In the genomic region with DNA sequence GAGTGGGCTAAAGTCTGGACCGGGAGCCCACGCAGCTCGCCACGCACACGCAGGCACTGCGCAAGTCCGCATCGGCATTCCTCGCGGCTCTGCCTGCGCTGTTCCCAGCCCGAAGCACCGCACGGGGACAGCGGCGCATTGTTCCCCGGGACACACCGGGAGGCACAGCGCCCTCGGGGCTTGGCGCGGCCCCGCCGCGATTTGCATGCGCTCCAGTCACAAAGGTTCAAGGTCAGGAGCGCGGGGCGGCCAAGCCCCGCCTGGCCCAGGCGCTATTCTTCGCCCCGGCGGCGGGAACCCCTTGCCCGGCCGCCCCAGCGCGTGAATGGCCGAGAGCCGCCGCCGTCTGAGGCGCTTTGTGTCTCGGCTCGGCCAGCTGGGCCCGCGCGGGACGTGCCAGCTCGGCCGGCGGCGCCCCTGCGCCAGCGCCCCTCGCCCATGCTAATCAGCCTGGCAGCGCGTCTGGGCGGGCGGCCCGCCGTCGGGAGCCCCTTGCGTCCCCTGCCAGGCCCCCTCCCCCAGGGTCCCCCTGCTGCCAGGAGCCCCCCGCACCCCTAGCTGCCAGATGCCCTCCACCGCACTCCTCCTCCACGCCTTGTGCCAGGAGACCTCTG, we compare ENCODE assay signal across 8 mouse cellular contexts. TPM values are rescaled to one million over a fixed set of nuclear protein-coding genes. Genes with fewer than 3 reads are reported as not detected.
DNase-seq lines count a peak whose midpoint lies in the region; ATAC-seq and TF ChIP-seq lines count a peak whose summit lies in the region.

No protein-coding gene starts in this region.

- TF ChIP-seq CTCF in E14TG2a.4 (conservative IDR thresholded peaks at IDR 0.05; ENCODE audit: low read length) = no peak
- peak; percentile 30; the same call in 1 of the 2 replicates for TF ChIP-seq CTCF in stomach, postnatal 0 days (IDR thresholded peaks at IDR 0.05; ENCODE audit: low read depth)

- under 1% methylated on average over 67 of the region's 68 CpGs for WGBS in forebrain, embryonic 15.5 days
- WGBS in intestine, embryonic 14.5 days = 3% methylated on average over 67 of the region's 68 CpGs
- WGBS in stomach, postnatal 0 days = 3% methylated on average over 61 of the region's 68 CpGs

- peak overlapping the region; percentile 75 for H3K4me3 ChIP-seq in E14TG2a.4 (replicated peaks; ENCODE audit: low read length)
- H3K4me3 ChIP-seq in forebrain, embryonic 15.5 days = peak overlapping the region; percentile 48
- H3K4me3 ChIP-seq in intestine, embryonic 14.5 days (ENCODE audit: low read depth, low read length) = peak overlapping the region; percentile 40
- H3K4me3 ChIP-seq in stomach, postnatal 0 days (ENCODE audit: low read depth, low read length) = peak overlapping the region; percentile 50

- intact Hi-C loops in left cerebral cortex, postnatal 4 days (cut with DNase I) = no loop called here

- peak; percentile 93 for ATAC-seq in forebrain, embryonic 15.5 days (replicated peaks)
- peak; percentile 45; the same call in 1 of the 2 replicates for ATAC-seq in intestine, embryonic 14.5 days (replicated peaks; ENCODE audit: low FRiP score, low TSS enrichment, low read depth)
- peak; percentile 51; the same call in 1 of the 2 replicates for ATAC-seq in stomach, postnatal 0 days (ENCODE audit: low FRiP score, low TSS enrichment)

- H3K4me2 ChIP-seq in forebrain, embryonic 15.5 days (replicated peaks) = peak overlapping the region; percentile 77
- H3K4me2 ChIP-seq in intestine, embryonic 14.5 days (ENCODE audit: low read length) = peak overlapping the region; percentile 81
- H3K4me2 ChIP-seq in stomach, postnatal 0 days (replicated peaks; ENCODE audit: low read depth) = peak overlapping the region; percentile 86

- H3K27ac ChIP-seq in forebrain, embryonic 15.5 days (replicated peaks) = peak overlapping the region; percentile 91
- H3K27ac ChIP-seq in intestine, embryonic 14.5 days (ENCODE audit: low read depth) = no peak overlapping the region
- no peak overlapping the region for H3K27ac ChIP-seq in stomach, postnatal 0 days (replicated peaks)

- peak overlapping the region; percentile 74 for H3K9ac ChIP-seq in forebrain, embryonic 15.5 days (replicated peaks)
- H3K9ac ChIP-seq in intestine, embryonic 14.5 days (ENCODE audit: low read length) = peak overlapping the region; percentile 57
- peak overlapping the region; percentile 72 for H3K9ac ChIP-seq in stomach, postnatal 0 days (ENCODE audit: low read length)

- peaks cover 12% of the 10 kb centered on the region for H3K9me3 ChIP-seq in E14TG2a.4 (ENCODE audit: low read length)
- no peaks in the 10 kb centered on the region for H3K9me3 ChIP-seq in forebrain, embryonic 15.5 days
- H3K9me3 ChIP-seq in intestine, embryonic 14.5 days (ENCODE audit: control insufficient read depth, low read length) = no peaks in the 10 kb centered on the region; the same call in 1 of the 2 replicates
- no peaks in the 10 kb centered on the region for H3K9me3 ChIP-seq in stomach, postnatal 0 days (ENCODE audit: control insufficient read depth, low read length)

- peak; percentile 85 for DNase-seq in adrenal gland, adult 2 months
- no peak for DNase-seq in intestine, embryonic 14.5 days (ENCODE audit: low spot score)
- peak; percentile 92 for DNase-seq in left cerebral cortex, postnatal 4 days
- DNase-seq in mesoderm, embryonic 11.5 days (ENCODE audit: low read depth, low spot score) = peak; percentile 78
- DNase-seq in stomach, postnatal 0 days (ENCODE audit: low spot score) = peak; percentile 65
- DNase-seq in urinary bladder, adult 2 months (ENCODE audit: low spot score) = no peak

- H3K36me3 ChIP-seq in E14TG2a.4 (ENCODE audit: insufficient read depth, low read length) = no peaks in the 10 kb centered on the region
- no peaks in the 10 kb centered on the region for H3K36me3 ChIP-seq in forebrain, embryonic 15.5 days
- H3K36me3 ChIP-seq in intestine, embryonic 14.5 days (ENCODE audit: control insufficient read depth, insufficient read depth, low read length) = no peaks in the 10 kb centered on the region
- H3K36me3 ChIP-seq in stomach, postnatal 0 days (ENCODE audit: control insufficient read depth, insufficient read depth, low read length) = no peaks in the 10 kb centered on the region

- H3K27me3 ChIP-seq in E14TG2a.4 (ENCODE audit: insufficient read depth, low read length) = peaks cover 85% of the 10 kb centered on the region
- H3K27me3 ChIP-seq in forebrain, embryonic 15.5 days = no peaks in the 10 kb centered on the region
- peaks cover 34% of the 10 kb centered on the region for H3K27me3 ChIP-seq in intestine, embryonic 14.5 days (replicated peaks; ENCODE audit: control insufficient read depth, insufficient read depth, low read length)
- H3K27me3 ChIP-seq in stomach, postnatal 0 days (ENCODE audit: control insufficient read depth, insufficient read depth, low read length) = no peaks in the 10 kb centered on the region

- TF ChIP-seq EP300 in stomach, postnatal 0 days (optimal IDR thresholded peaks at IDR 0.05) = no peak

- peaks cover 40% of the 10 kb centered on the region for H3K4me1 ChIP-seq in E14TG2a.4 (replicated peaks; ENCODE audit: low read depth, low read length)
- H3K4me1 ChIP-seq in forebrain, embryonic 15.5 days = peaks cover 21% of the 10 kb centered on the region
- H3K4me1 ChIP-seq in intestine, embryonic 14.5 days (replicated peaks; ENCODE audit: control insufficient read depth, insufficient read depth, low read length) = no peaks in the 10 kb centered on the region
- H3K4me1 ChIP-seq in stomach, postnatal 0 days (replicated peaks; ENCODE audit: control insufficient read depth, insufficient read depth) = 0 out of 2 replicates have a peak, but pooled peaks cover 5% of the 10 kb centered on the region

RNA-seq across cellular contexts. Expression of a gene that starts 43.5 kb away (rescaled TPM):
- 1 to 10 TPM in 1 of 2 experiments, under 1 TPM in 1; 0.86 to 1.2 TPM for total RNA-seq in adrenal gland, adult 2 months (2021)
- polyA plus RNA-seq in adrenal gland, adult 2 months (2012; rRNA removed) = 1.0 and 1.1 TPM in 2 replicates
- polyA plus RNA-seq in forebrain, embryonic 15.5 days (2015; fragmentation: Nextera tagmentation; extraction: Ambion mirVana) = 132 and 133 TPM in 2 replicates
- polyA plus RNA-seq in intestine, embryonic 14.5 days (2014; fragmentation: Nextera tagmentation; extraction: Ambion mirVana) = 0.42 and 2.2 TPM in 2 replicates
- 10 to 100 TPM; 65.6 to 67.5 TPM for total RNA-seq in left cerebral cortex, postnatal 4 days (2021)
- 20.6 and 24.4 TPM in 2 replicates for polyA plus RNA-seq in stomach, postnatal 0 days (2015; fragmentation: Nextera tagmentation; extraction: Ambion mirVana)
- polyA plus RNA-seq in urinary bladder, adult 2 months (2012; rRNA removed) = 15.3 and 15.9 TPM in 2 replicates

Comparison
In these comparisons a context has a peak if more than half of its experiments do, and no peak if none do; other contexts are left out.
1. DNase-seq: peak in adrenal gland, adult 2 months (single experiment), left cerebral cortex, postnatal 4 days (single experiment), mesoderm, embryonic 11.5 days (single experiment) and stomach, postnatal 0 days (single experiment); none in intestine, embryonic 14.5 days (single experiment) and urinary bladder, adult 2 months (single experiment).
2. Peak in every context shown above with its lines, with median percentiles within 50 percentile points of each other: H3K4me3 ChIP-seq, ATAC-seq, H3K4me2 ChIP-seq and H3K9ac ChIP-seq.